Mouse (Mus musculus): ENCODE measurements around the gene Kbtbd13. TPM values are rescaled to one million over a fixed set of nuclear protein-coding genes. Genes with fewer than 3 reads are reported as not detected.
A peak's percentile ranks its signal among the peaks of the same experiment; 100 is the strongest.

The Kbtbd13 gene
- 1.7 and 2.3 TPM in 2 replicates for polyA plus RNA-seq (2015; fragmentation: Nextera tagmentation; extraction: Ambion mirVana)

- peaks cover 22% of the 10 kb centered on the region for H3K4me1 ChIP-seq
- H3K4me2 ChIP-seq: peak within 1 kb of the TSS; percentile 77
- no peak for ATAC-seq (ENCODE audit: extremely low read depth, insufficient number of reproducible peaks, low FRiP score, low TSS enrichment)
- peaks cover 43% of the 10 kb centered on the region for H3K27me3 ChIP-seq (replicated peaks)
- 23% methylated on average over 8 of the region's 8 CpGs for WGBS
- peak within 1 kb of the TSS; percentile 56 for H3K4me3 ChIP-seq
- peak within 1 kb of the TSS; percentile 75 for H3K9ac ChIP-seq
- H3K36me3 ChIP-seq: no peaks in the 10 kb centered on the region
- no peaks in the 10 kb centered on the region for H3K9me3 ChIP-seq
- H3K27ac ChIP-seq (replicated peaks): no peak within 1 kb of the TSS
Observed at GRCm38 (mm10) chr9:65391613-65391964, at the start of gene Kbtbd13. Gene Kbtbd13 (minus strand): TSS chr9:65391652.

- H3K27me3 ChIP-seq (replicated peaks): no peaks in the 10 kb centered on the region
- peak; percentile 91 for ATAC-seq (ENCODE audit: extremely low read depth, insufficient number of reproducible peaks, low FRiP score, low TSS enrichment)
- H3K9ac ChIP-seq: peak within 1 kb of the TSS; percentile 91
- no peaks in the 10 kb centered on the region for H3K9me3 ChIP-seq
- under 1% methylated on average over 54 of the region's 54 CpGs for WGBS
- peaks cover 8% of the 10 kb centered on the region for H3K4me1 ChIP-seq
- peak within 1 kb of the TSS; percentile 88 for H3K4me3 ChIP-seq
- peak within 1 kb of the TSS; percentile 32; the same call in 1 of the 2 replicates for H3K27ac ChIP-seq (replicated peaks)
- peaks cover 27% of the 10 kb centered on the region for H3K36me3 ChIP-seq
- peak within 1 kb of the TSS; percentile 72 for H3K4me2 ChIP-seq
Observed at GRCm38 (mm10) chr9:65435671-65436301, 44.3 kb upstream of the Kbtbd13 start, which contains the start of gene Mtfmt. Gene Mtfmt (plus strand): TSS chr9:65435782.

GRCm38 (mm10) chr9:65435211-65435610 lies 43.8 kb upstream of the Kbtbd13 start:
- peaks cover 21% of the 10 kb centered on the region for H3K36me3 ChIP-seq
- no peak overlapping the region for H3K27ac ChIP-seq (replicated peaks)
- no peak overlapping the region for H3K9ac ChIP-seq
- WGBS: 66% methylated on average over 4 of the region's 4 CpGs
- no peaks in the 10 kb centered on the region for H3K9me3 ChIP-seq
- H3K27me3 ChIP-seq (replicated peaks): no peaks in the 10 kb centered on the region
- 0 out of 2 replicates have a peak overlapping the region, but pooled peaks have one; percentile 72 for H3K4me2 ChIP-seq
- H3K4me3 ChIP-seq: peak overlapping the region; percentile 88
- ATAC-seq (ENCODE audit: extremely low read depth, insufficient number of reproducible peaks, low FRiP score, low TSS enrichment): no peak
- H3K4me1 ChIP-seq: peaks cover 8% of the 10 kb centered on the region

- Histone ChIP-seq H3K4me3 (no peak overlapping the region), H3K4me1 (peaks cover 8% of the 10 kb centered on the region), H3K9ac (no peak overlapping the region), H3K36me3 (peaks cover 14% of the 10 kb centered on the region), H3K27me3 (replicated peaks) (no peaks in the 10 kb centered on the region), H3K27ac (replicated peaks) (no peak overlapping the region), H3K4me2 (no peak overlapping the region), H3K9me3 (no peaks in the 10 kb centered on the region)
- no peak for ATAC-seq (ENCODE audit: extremely low read depth, insufficient number of reproducible peaks, low FRiP score, low TSS enrichment)
- WGBS: 62% methylated on average over 5 of the region's 5 CpGs
Observed at GRCm38 (mm10) chr9:65434140-65434539, 42.7 kb upstream of the Kbtbd13 start.

GRCm38 (mm10) chr9:65432236-65432635 lies 40.8 kb upstream of the Kbtbd13 start:
- 1% methylated on average over 3 of the region's 3 CpGs for WGBS
- Histone ChIP-seq H3K27me3 (replicated peaks) (no peaks in the 10 kb centered on the region), H3K27ac (replicated peaks) (no peak overlapping the region), H3K9ac (no peak overlapping the region), H3K4me2 (no peak overlapping the region), H3K9me3 (no peaks in the 10 kb centered on the region), H3K36me3 (no peaks in the 10 kb centered on the region), H3K4me1 (peaks cover 8% of the 10 kb centered on the region), H3K4me3 (no peak overlapping the region)
- ATAC-seq (ENCODE audit: extremely low read depth, insufficient number of reproducible peaks, low FRiP score, low TSS enrichment): no peak

GRCm38 (mm10) chr9:65430921-65431320 lies 39.5 kb upstream of the Kbtbd13 start:
- 85% methylated on average over 5 of the region's 5 CpGs for WGBS

GRCm38 (mm10) chr9:65430401-65430800 lies 38.9 kb upstream of the Kbtbd13 start:
- Histone ChIP-seq H3K9ac (no peak overlapping the region), H3K4me1 (no peaks in the 10 kb centered on the region), H3K27me3 (replicated peaks) (no peaks in the 10 kb centered on the region), H3K36me3 (no peaks in the 10 kb centered on the region), H3K27ac (replicated peaks) (no peak overlapping the region), H3K4me3 (no peak overlapping the region), H3K4me2 (no peak overlapping the region), H3K9me3 (no peaks in the 10 kb centered on the region)
- no peak for ATAC-seq (ENCODE audit: extremely low read depth, insufficient number of reproducible peaks, low FRiP score, low TSS enrichment)

More at GRCm38 (mm10) chr9:65430921-65431320, 39.5 kb upstream of the Kbtbd13 start:
- no peak overlapping the region for H3K27ac ChIP-seq (replicated peaks)
- no peak overlapping the region for H3K4me3 ChIP-seq
- H3K27me3 ChIP-seq (replicated peaks): no peaks in the 10 kb centered on the region
- H3K9ac ChIP-seq: no peak overlapping the region
- H3K36me3 ChIP-seq: no peaks in the 10 kb centered on the region
- no peak for ATAC-seq (ENCODE audit: extremely low read depth, insufficient number of reproducible peaks, low FRiP score, low TSS enrichment)
- no peaks in the 10 kb centered on the region for H3K9me3 ChIP-seq
- H3K4me2 ChIP-seq: no peak overlapping the region
- H3K4me1 ChIP-seq: no peaks in the 10 kb centered on the region

GRCm38 (mm10) chr9:65428003-65428402 lies 36.6 kb upstream of the Kbtbd13 start:
- WGBS: 69% methylated on average over 5 of the region's 5 CpGs
- Histone ChIP-seq H3K27me3 (replicated peaks) (no peaks in the 10 kb centered on the region), H3K4me2 (no peak overlapping the region), H3K4me3 (no peak overlapping the region), H3K27ac (replicated peaks) (no peak overlapping the region), H3K36me3 (no peaks in the 10 kb centered on the region), H3K9ac (no peak overlapping the region), H3K4me1 (no peaks in the 10 kb centered on the region), H3K9me3 (no peaks in the 10 kb centered on the region)
- no peak for ATAC-seq (ENCODE audit: extremely low read depth, insufficient number of reproducible peaks, low FRiP score, low TSS enrichment)

- H3K4me1 ChIP-seq: no peaks in the 10 kb centered on the region
- WGBS: 64% methylated on average over 2 of the region's 2 CpGs
- H3K9me3 ChIP-seq: no peaks in the 10 kb centered on the region
- no peak overlapping the region for H3K4me2 ChIP-seq
- H3K36me3 ChIP-seq: no peaks in the 10 kb centered on the region
- no peak for ATAC-seq (ENCODE audit: extremely low read depth, insufficient number of reproducible peaks, low FRiP score, low TSS enrichment)
- no peak overlapping the region for H3K9ac ChIP-seq
- H3K27me3 ChIP-seq (replicated peaks): no peaks in the 10 kb centered on the region
- H3K4me3 ChIP-seq: no peak overlapping the region
- no peak overlapping the region for H3K27ac ChIP-seq (replicated peaks)
Observed at GRCm38 (mm10) chr9:65427511-65427910, 36.1 kb upstream of the Kbtbd13 start.

GRCm38 (mm10) chr9:65424393-65424792 lies 32.9 kb upstream of the Kbtbd13 start:
- Histone ChIP-seq H3K36me3 (no peaks in the 10 kb centered on the region), H3K9ac (no peak overlapping the region), H3K9me3 (no peaks in the 10 kb centered on the region), H3K27me3 (replicated peaks) (no peaks in the 10 kb centered on the region), H3K4me1 (no peaks in the 10 kb centered on the region), H3K4me2 (no peak overlapping the region), H3K27ac (replicated peaks) (no peak overlapping the region), H3K4me3 (no peak overlapping the region)
- 27% methylated on average over 3 of the region's 3 CpGs for WGBS
- no peak for ATAC-seq (ENCODE audit: extremely low read depth, insufficient number of reproducible peaks, low FRiP score, low TSS enrichment)

GRCm38 (mm10) chr9:65422760-65423501 lies 31.5 kb upstream of the Kbtbd13 start, which contains the start of gene Slc51b:
Gene Slc51b (minus strand): TSS chr9:65422955.
- H3K27me3 ChIP-seq (replicated peaks): no peaks in the 10 kb centered on the region
- WGBS: 71% methylated on average over 11 of the region's 11 CpGs
- H3K4me2 ChIP-seq: no peak within 1 kb of the TSS
- no peak within 1 kb of the TSS for H3K4me3 ChIP-seq
- H3K36me3 ChIP-seq: no peaks in the 10 kb centered on the region
- H3K9me3 ChIP-seq: no peaks in the 10 kb centered on the region
- H3K27ac ChIP-seq (replicated peaks): no peak within 1 kb of the TSS
- ATAC-seq (ENCODE audit: extremely low read depth, insufficient number of reproducible peaks, low FRiP score, low TSS enrichment): no peak
- no peak within 1 kb of the TSS for H3K9ac ChIP-seq
- no peaks in the 10 kb centered on the region for H3K4me1 ChIP-seq

Data from heart, embryonic 13.5 days (tissue).